8 mouse cellular contexts compared by ENCODE assay signal in the genomic region with DNA sequence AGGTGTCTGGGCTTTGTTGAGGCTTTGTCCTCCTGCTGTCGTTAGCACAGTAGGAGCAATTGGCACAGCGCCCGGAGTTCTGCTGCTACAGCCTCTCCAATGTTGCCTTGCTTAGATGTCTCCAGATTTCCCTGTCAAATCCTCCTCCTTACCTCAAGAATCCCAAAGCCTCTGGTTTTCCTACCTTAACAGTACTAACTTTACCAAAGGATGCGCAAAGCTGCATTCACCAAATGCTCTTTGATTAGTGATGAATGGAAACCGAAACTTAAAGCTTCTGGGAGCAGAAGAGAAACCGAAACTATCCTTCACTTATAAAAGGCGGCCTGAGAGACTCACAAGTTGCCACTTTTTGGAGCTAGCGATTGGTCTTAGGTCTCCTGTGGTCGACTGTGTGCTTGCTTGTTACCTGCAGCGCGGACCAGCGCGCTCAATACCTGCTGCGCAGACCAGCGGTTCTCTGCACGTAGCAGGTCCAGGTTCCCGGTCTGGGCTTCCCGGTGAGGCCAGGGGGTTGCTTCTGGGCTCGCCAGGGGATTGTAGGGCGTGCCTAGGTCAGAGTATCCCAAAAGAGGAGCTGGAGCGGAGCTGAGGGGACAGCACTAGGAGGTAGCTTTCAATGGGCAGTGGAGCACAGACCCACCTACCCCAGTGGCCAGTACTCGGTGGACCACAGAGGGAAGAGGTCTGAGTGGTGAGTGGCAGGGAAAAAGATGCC. TPM values are rescaled to one million over a fixed set of nuclear protein-coding genes. Genes with fewer than 3 reads are reported as not detected.
DNase-seq lines count a peak whose midpoint lies in the region; ATAC-seq lines count a peak whose summit lies in the region.

Gene Ddx60, plus strand, starts transcription at position 311 of the 718 bp plus-strand sequence.

- H3K9me3 ChIP-seq in intestine, embryonic 14.5 days (ENCODE audit: control insufficient read depth, low read length): no peaks in the 10 kb centered on the region
- H3K9me3 ChIP-seq in megakaryocyte, embryonic 14.5 days: no peaks in the 10 kb centered on the region

- peak; percentile 79 to 93 for DNase-seq in adrenal gland, adult (ENCODE audit: inconsistent age in 2 of 2, low spot score in 1 of 2)
- DNase-seq in gastrocnemius, postnatal 25 days: peak; percentile 31
- peak; percentile 80 for DNase-seq in intestine, embryonic 14.5 days (ENCODE audit: low spot score)
- DNase-seq in left cerebral cortex, postnatal 10 days (ENCODE audit: extremely low spot score in 1 of 2, low spot score in 2 of 2): peak; percentile 30 to 80
- DNase-seq in right cerebral cortex, postnatal 14 days: peak; percentile 77
- peak; percentile 26 to 76 for DNase-seq in urinary bladder, postnatal 4 days (ENCODE audit: low spot score in 2 of 2)

- H3K4me1 ChIP-seq in intestine, embryonic 14.5 days (replicated peaks; ENCODE audit: control insufficient read depth, insufficient read depth, low read length): no peaks in the 10 kb centered on the region
- peaks cover 14% of the 10 kb centered on the region for H3K4me1 ChIP-seq in megakaryocyte, embryonic 14.5 days

- peak within 1 kb of the TSS; percentile 82 for H3K4me2 ChIP-seq in intestine, embryonic 14.5 days (ENCODE audit: low read length)

- H3K9ac ChIP-seq in intestine, embryonic 14.5 days (ENCODE audit: low read length): peak within 1 kb of the TSS; percentile 51

- no peaks in the 10 kb centered on the region for H3K36me3 ChIP-seq in intestine, embryonic 14.5 days (ENCODE audit: control insufficient read depth, insufficient read depth, low read length)
- no peaks in the 10 kb centered on the region for H3K36me3 ChIP-seq in megakaryocyte, embryonic 14.5 days (replicated peaks; ENCODE audit: low read length)

- ATAC-seq in common myeloid progenitor, adult 5-6 weeks (replicated peaks; ENCODE audit: low read depth, poor library complexity, severe bottlenecking): peak; percentile 89
- ATAC-seq in intestine, embryonic 14.5 days (replicated peaks; ENCODE audit: low FRiP score, low TSS enrichment, low read depth): peak; percentile 57

- H3K4me3 ChIP-seq in intestine, embryonic 14.5 days (ENCODE audit: low read depth, low read length): peak within 1 kb of the TSS; percentile 64
- peak within 1 kb of the TSS; percentile 94 for H3K4me3 ChIP-seq in megakaryocyte, embryonic 14.5 days (replicated peaks)

- WGBS in intestine, embryonic 14.5 days: 13% methylated on average over 22 of the region's 22 CpGs

- H3K27me3 ChIP-seq in intestine, embryonic 14.5 days (replicated peaks; ENCODE audit: control insufficient read depth, insufficient read depth, low read length): no peaks in the 10 kb centered on the region
- no peaks in the 10 kb centered on the region for H3K27me3 ChIP-seq in megakaryocyte, embryonic 14.5 days (replicated peaks)

- H3K27ac ChIP-seq in intestine, embryonic 14.5 days (ENCODE audit: low read depth): no peak within 1 kb of the TSS

- intact Hi-C loops in left cerebral cortex, postnatal 10 days (cut with DNase I): no loop called here

RNA-seq across cellular contexts. Expression of gene Ddx60, which starts in this region (rescaled TPM):
- total RNA-seq in common myeloid progenitor, adult 5-6 weeks (2017): 10.3 and 13.2 TPM in 2 replicates
- total RNA-seq in gastrocnemius, postnatal 25 days (2021): under 1 TPM; 0.28 to 0.96 TPM
- 0.46 and 0.97 TPM in 2 replicates for polyA plus RNA-seq in intestine, embryonic 14.5 days (2014; fragmentation: Nextera tagmentation; extraction: Ambion mirVana)
- total RNA-seq in left cerebral cortex, postnatal 10 days (2021): under 1 TPM; 0.09 to 0.34 TPM
- not detected in 2 replicates for polyA plus RNA-seq in megakaryocyte, embryonic 14.5 days (2012; ENCODE audit: insufficient read depth, low replicate concordance)

Comparison
In these comparisons a context has a peak if more than half of its experiments do, and no peak if none do; other contexts are left out.
1. Peak in DNase-seq in gastrocnemius, postnatal 25 days; RNA of the gene not detected or under 1 TPM.
2. Peak in DNase-seq, ATAC-seq, H3K4me3 ChIP-seq, H3K9ac ChIP-seq and H3K4me2 ChIP-seq in intestine, embryonic 14.5 days; RNA of the gene not detected or under 1 TPM.
3. Peak in DNase-seq in left cerebral cortex, postnatal 10 days; RNA of the gene not detected or under 1 TPM.
4. DNase-seq: peak in every context shown above with its lines; median percentile 86 in adrenal gland, adult; 80 in intestine, embryonic 14.5 days; 77 in right cerebral cortex, postnatal 14 days; 55 in left cerebral cortex, postnatal 10 days; 51 in urinary bladder, postnatal 4 days; 31 in gastrocnemius, postnatal 25 days.